Mouse (Mus musculus) midbrain, embryonic 14.5 days (tissue): ENCODE data around the gene Pole4. TPM values are rescaled to one million over a fixed set of nuclear protein-coding genes. Genes with fewer than 3 reads are reported as not detected.

Source experiments
- ATAC-seq: fragments of 200-750 bp; cut with Nextera tagmentation; 2 replicates; pipeline ENCODE4 v1.8.0; 2017; ENCODE audit warnings: moderate number of reproducible peaks, moderate library complexity; ENCODE audit not compliant: low FRiP score, low TSS enrichment
- DNase-seq: peaks from one replicate; pipeline ENCODE4 v3.0.0-alpha.2; 2015
- H3K27ac ChIP-seq: fragments of 300-500 bp; sonication (generic); replicated peaks from 2 replicates; pipeline ENCODE4 v1.5.1; 2014; ENCODE audit warnings: mild to moderate bottlenecking, low read depth, low read length, moderate library complexity
- H3K27me3 ChIP-seq: fragments of 300-500 bp; sonication (generic); 2 replicates; pipeline ENCODE4 v1.6.1; 2014; ENCODE audit warnings: low read length, control low read depth, mixed read lengths; ENCODE audit not compliant: control insufficient read depth, insufficient read depth
- H3K36me3 ChIP-seq: fragments of 300-500 bp; sonication (generic); 2 replicates; pipeline ENCODE4 v1.6.1; 2014; ENCODE audit warnings: low read length, control low read depth; ENCODE audit not compliant: control insufficient read depth, insufficient read depth
- H3K4me1 ChIP-seq: fragments of 300-500 bp; sonication (generic); 2 replicates; pipeline ENCODE4 v1.6.1; 2014; ENCODE audit warnings: mild to moderate bottlenecking, antibody characterized with exemption, low read length, control low read depth; ENCODE audit not compliant: control insufficient read depth, insufficient read depth
- H3K4me2 ChIP-seq: fragments of 300-500 bp; sonication (generic); 2 replicates; pipeline ENCODE4 v1.6.1; 2014; ENCODE audit warnings: mild to moderate bottlenecking, low read length, moderate library complexity
- H3K4me3 ChIP-seq: fragments of 300-500 bp; sonication (generic); replicated peaks from 2 replicates; pipeline ENCODE4 v1.5.1; 2014; ENCODE audit warnings: low read depth, low read length
- H3K9ac ChIP-seq: fragments of 300-500 bp; sonication (generic); replicated peaks from 2 replicates; pipeline ENCODE4 v1.6.1; 2014; ENCODE audit warnings: mild to moderate bottlenecking, low read length, moderate library complexity
- H3K9me3 ChIP-seq: fragments of 300-500 bp; sonication (generic); 2 replicates; pipeline ENCODE4 v1.6.1; 2016; ENCODE audit warnings: low read length, control low read depth, mixed read lengths; ENCODE audit not compliant: control insufficient read depth
- WGBS: fragments of 180-500 bp; shearing (Covaris S2); extraction: QIAGEN DNeasy Blood & Tissue Kit; methylation state at CpG from one replicate; pipeline ENCODE4 v1.1.7; 2014; 5-methylcytosine and 5-hydroxymethylcytosine counted together
- polyA plus RNA-seq: library from polyadenylated mRNA; unstranded; fragments of >200 nt; fragmentation: Nextera tagmentation; extraction: Ambion mirVana; gene quantifications from 2 replicates; pipeline ENCODE4 v1.2.1, GENCODE M21; 2014

Gene Pole4
- 119 and 134 TPM in 2 replicates for polyA plus RNA-seq

DNA sequence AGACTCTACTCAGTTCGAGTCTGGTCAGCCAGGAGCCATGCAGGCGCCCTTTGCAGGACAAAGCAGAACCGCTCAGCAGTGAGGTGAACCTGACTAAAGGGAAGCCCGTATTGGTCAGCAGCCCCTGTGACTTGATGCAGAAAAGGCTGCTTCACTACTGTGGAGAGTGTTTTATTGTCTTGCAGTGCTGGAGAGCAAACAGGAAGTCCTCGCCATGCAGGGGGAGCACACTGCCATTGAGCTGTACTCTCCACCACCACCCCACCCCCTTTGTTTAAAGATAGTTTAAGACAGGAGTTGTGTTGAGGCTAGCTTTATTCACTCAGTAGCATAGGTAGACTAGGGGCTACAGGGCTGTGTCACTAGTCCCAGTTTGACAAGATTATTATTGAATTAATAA is at the start of gene Pole4:
TSS of gene Pole4 (minus strand) at position 145 of the 400 bp plus-strand sequence.
- Histone ChIP-seq H3K4me3 (no peak within 1 kb of the TSS), H3K36me3 (no peaks in the 10 kb centered on the region), H3K4me1 (peaks cover 5% of the 10 kb centered on the region), H3K4me2 (no peak within 1 kb of the TSS), H3K27ac (no peak within 1 kb of the TSS), H3K27me3 (no peaks in the 10 kb centered on the region), H3K9me3 (no peaks in the 10 kb centered on the region), H3K9ac (no peak within 1 kb of the TSS)
- no peak for DNase-seq
- 84% methylated on average over 5 of the region's 5 CpGs for WGBS
- no peak for ATAC-seq

GRCm38 (mm10) chr6:82754769-82755168 is 49.6 kb upstream of the Pole4 start:
- 96% methylated on average over 6 of the region's 6 CpGs for WGBS
- Histone ChIP-seq H3K4me3 (no peak overlapping the region), H3K36me3 (no peaks in the 10 kb centered on the region), H3K9me3 (no peaks in the 10 kb centered on the region), H3K9ac (no peak overlapping the region), H3K4me1 (no peaks in the 10 kb centered on the region), H3K4me2 (no peak overlapping the region), H3K27ac (no peak overlapping the region), H3K27me3 (no peaks in the 10 kb centered on the region)
- DNase-seq (no peak), ATAC-seq (no peak)

- Histone ChIP-seq H3K27ac (no peak overlapping the region), H3K4me3 (no peak overlapping the region), H3K9ac (no peak overlapping the region), H3K27me3 (no peaks in the 10 kb centered on the region), H3K9me3 (no peaks in the 10 kb centered on the region), H3K36me3 (no peaks in the 10 kb centered on the region), H3K4me1 (no peaks in the 10 kb centered on the region), H3K4me2 (no peak overlapping the region)
- DNase-seq = no peak
- WGBS = 94% methylated on average over 14 of the region's 14 CpGs
- ATAC-seq = no peak
Observed at GRCm38 (mm10) chr6:82753638-82754361, 48.6 kb upstream of the Pole4 start.

DNA sequence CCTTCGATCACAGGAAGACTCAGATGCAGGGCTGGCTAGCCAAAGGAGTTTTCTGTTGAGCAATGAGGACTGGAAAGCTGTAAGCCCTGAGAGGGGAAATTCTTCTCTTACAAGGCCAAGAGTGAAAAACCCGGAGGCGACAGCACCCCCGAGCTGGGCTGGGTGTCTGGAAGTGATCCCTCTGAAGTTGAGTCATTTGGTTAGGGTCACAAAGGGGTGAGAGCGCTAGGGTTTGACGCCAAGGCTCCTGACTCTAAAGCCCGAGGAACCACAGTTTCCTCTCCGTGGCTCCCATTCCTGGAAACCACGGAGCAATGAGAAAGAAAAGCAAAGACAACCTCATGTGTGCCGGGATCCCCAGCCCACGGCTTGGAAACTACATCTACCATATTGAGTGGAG is 47.9 kb upstream of the Pole4 start:
- Histone ChIP-seq H3K9me3 (no peaks in the 10 kb centered on the region), H3K4me3 (no peak overlapping the region), H3K36me3 (no peaks in the 10 kb centered on the region), H3K27me3 (no peaks in the 10 kb centered on the region), H3K9ac (no peak overlapping the region), H3K4me2 (no peak overlapping the region), H3K4me1 (no peaks in the 10 kb centered on the region), H3K27ac (no peak overlapping the region)
- 87% methylated on average over 11 of the region's 11 CpGs for WGBS
- ATAC-seq (no peak), DNase-seq (no peak)

DNA sequence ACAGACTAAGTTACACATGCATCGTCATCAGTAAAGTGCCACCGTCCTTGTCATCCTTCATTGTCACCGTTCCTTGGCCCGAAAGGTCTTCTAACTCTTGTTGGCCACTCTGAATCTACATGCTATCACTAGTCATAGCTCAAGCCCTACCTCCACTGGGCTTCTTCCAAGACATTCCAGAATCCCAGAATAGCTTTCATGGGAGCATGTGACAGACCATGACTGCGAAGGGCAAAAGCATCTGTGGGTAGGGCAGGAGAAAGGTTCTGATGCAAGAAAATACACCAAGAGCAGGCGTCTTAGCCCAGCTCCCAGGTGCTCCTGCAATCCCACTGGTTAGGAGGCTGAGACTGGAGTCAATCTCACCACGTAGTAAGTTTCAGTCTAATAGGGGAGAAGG is 46.6 kb upstream of the Pole4 start:
- no peaks in the 10 kb centered on the region for H3K36me3 ChIP-seq
- 97% methylated on average over 7 of the region's 7 CpGs for WGBS
- no peak for ATAC-seq

DNA sequence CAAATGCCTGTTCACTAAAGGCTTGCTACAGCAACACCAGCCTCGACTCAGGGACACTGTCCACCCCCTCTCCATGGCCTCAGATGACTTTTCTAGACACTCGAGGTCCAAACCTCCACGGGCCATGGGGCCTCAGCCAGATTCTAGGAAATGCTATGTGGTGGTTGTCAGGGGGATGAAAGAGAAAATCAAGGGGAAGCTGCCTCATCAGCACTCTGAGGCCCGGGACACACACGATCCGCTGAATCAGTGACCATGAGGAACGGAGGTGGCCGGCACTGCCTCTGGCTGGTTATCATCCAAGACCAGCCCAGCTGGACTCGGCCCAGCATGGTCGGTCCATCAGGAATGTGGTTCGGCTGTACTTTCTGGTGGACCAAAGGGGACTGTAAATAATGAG is 45.9 kb upstream of the Pole4 start:
- DNase-seq = no peak
- Histone ChIP-seq H3K9me3 (no peaks in the 10 kb centered on the region), H3K27ac (no peak overlapping the region), H3K27me3 (no peaks in the 10 kb centered on the region), H3K9ac (no peak overlapping the region), H3K4me3 (no peak overlapping the region), H3K4me2 (no peak overlapping the region), H3K36me3 (no peaks in the 10 kb centered on the region), H3K4me1 (no peaks in the 10 kb centered on the region)
- 91% methylated on average over 11 of the region's 11 CpGs for WGBS
- no peak for ATAC-seq

More for the DNA sequence above, 46.6 kb upstream of the Pole4 start:
- H3K27ac ChIP-seq = no peak overlapping the region
- no peak overlapping the region for H3K4me3 ChIP-seq
- no peak overlapping the region for H3K4me2 ChIP-seq
- no peaks in the 10 kb centered on the region for H3K9me3 ChIP-seq
- H3K9ac ChIP-seq = no peak overlapping the region
- H3K4me1 ChIP-seq = no peaks in the 10 kb centered on the region
- no peak for DNase-seq
- H3K27me3 ChIP-seq = no peaks in the 10 kb centered on the region

DNA sequence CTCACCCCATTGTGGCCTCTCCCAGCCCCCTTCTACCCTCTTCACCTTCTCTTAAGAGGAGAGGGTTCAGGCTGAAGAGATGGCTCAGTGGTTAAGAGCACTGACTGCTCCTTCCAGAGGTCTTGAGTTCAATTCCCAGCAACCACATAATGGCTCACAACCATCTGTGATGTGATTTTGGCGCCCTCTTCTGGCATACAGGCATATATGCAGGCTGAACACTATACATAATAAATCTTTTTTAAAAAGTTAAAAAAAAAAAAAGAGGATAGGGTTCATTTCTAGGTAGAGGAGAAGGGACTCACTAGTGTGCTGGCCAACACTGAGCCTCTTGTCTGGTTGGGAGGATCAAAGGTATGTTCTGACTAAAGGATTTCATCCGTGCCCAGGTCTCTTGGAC is 44.9 kb upstream of the Pole4 start:
- Histone ChIP-seq H3K27me3 (no peaks in the 10 kb centered on the region), H3K4me2 (no peak overlapping the region), H3K9ac (no peak overlapping the region), H3K9me3 (no peaks in the 10 kb centered on the region), H3K27ac (no peak overlapping the region), H3K4me3 (no peak overlapping the region), H3K4me1 (no peaks in the 10 kb centered on the region), H3K36me3 (no peaks in the 10 kb centered on the region)
- DNase-seq (no peak), ATAC-seq (no peak)
- WGBS = 54% methylated on average over 2 of the region's 2 CpGs

GRCm38 (mm10) chr6:82748106-82748672 is 43.0 kb upstream of the Pole4 start:
- 94% methylated on average over 9 of the region's 9 CpGs for WGBS

DNA sequence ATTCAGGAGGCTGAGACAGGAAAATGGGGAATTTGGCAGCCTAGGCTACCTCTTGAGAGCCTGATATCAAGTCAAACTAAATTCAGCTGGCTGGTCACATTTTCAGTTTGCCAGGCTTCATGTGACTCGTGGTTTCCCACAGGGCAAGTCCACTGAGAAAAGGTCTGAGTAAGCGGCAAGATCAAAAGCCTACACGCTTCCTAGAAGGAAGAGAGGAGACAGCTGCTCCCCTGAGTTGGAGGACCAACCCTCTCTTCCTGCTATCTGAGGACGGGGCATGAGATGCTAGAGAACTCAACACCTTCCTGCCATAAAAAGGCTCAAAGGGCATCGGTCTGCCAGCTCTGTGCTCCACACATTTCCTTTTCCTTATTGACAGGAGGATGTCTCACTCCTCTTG is 41.9 kb upstream of the Pole4 start:
- DNase-seq (no peak), ATAC-seq (no peak)
- Histone ChIP-seq H3K9me3 (no peaks in the 10 kb centered on the region), H3K4me3 (no peak overlapping the region), H3K4me2 (no peak overlapping the region), H3K36me3 (no peaks in the 10 kb centered on the region), H3K27ac (no peak overlapping the region), H3K27me3 (no peaks in the 10 kb centered on the region), H3K4me1 (no peaks in the 10 kb centered on the region), H3K9ac (no peak overlapping the region)
- 85% methylated on average over 5 of the region's 5 CpGs for WGBS

More at GRCm38 (mm10) chr6:82748106-82748672, 43.0 kb upstream of the Pole4 start:
- Histone ChIP-seq H3K36me3 (no peaks in the 10 kb centered on the region), H3K9me3 (no peaks in the 10 kb centered on the region), H3K4me2 (no peak overlapping the region), H3K4me1 (no peaks in the 10 kb centered on the region), H3K9ac (no peak overlapping the region), H3K27me3 (no peaks in the 10 kb centered on the region), H3K27ac (no peak overlapping the region), H3K4me3 (no peak overlapping the region)
- DNase-seq = no peak
- ATAC-seq = no peak
